Mouse (Mus musculus) heart, embryonic 16.5 days (tissue): Measurements from ENCODE around the gene Eif3m. TPM values are rescaled to one million over a fixed set of nuclear protein-coding genes. Genes with fewer than 3 reads are reported as not detected.

Source experiments
- ATAC-seq: fragments of 200-750 bp; cut with Nextera tagmentation; replicated peaks from 2 replicates; pipeline ENCODE4 v1.8.0; 2017; ENCODE audit warnings: moderate number of reproducible peaks; ENCODE audit not compliant: insufficient read depth, low FRiP score; ENCODE audit errors: extremely low read depth
- H3K27ac ChIP-seq: fragments of 300-500 bp; sonication (generic); 2 replicates; pipeline ENCODE4 v1.5.1; 2014; ENCODE audit warnings: mild to moderate bottlenecking, low read length, control low read depth, moderate library complexity
- H3K27me3 ChIP-seq: fragments of 300-500 bp; sonication (generic); 2 replicates; pipeline ENCODE4 v1.6.1; 2014; ENCODE audit warnings: low read length, mixed read lengths; ENCODE audit not compliant: control insufficient read depth, insufficient read depth
- H3K36me3 ChIP-seq: fragments of 300-500 bp; sonication (generic); 2 replicates; pipeline ENCODE4 v1.6.1; 2014; ENCODE audit not compliant: control insufficient read depth, insufficient read depth
- H3K4me1 ChIP-seq: fragments of 300-500 bp; sonication (generic); 2 replicates; pipeline ENCODE4 v1.6.1; 2014; ENCODE audit warnings: low read length, mixed read lengths; ENCODE audit not compliant: control insufficient read depth, insufficient read depth
- H3K4me2 ChIP-seq: fragments of 300-500 bp; sonication (generic); 2 replicates; pipeline ENCODE4 v1.6.1; 2014; ENCODE audit warnings: low read depth, mild to moderate bottlenecking, control low read depth, low read length
- H3K4me3 ChIP-seq: fragments of 300-500 bp; sonication (generic); 2 replicates; pipeline ENCODE4 v1.5.1; 2014; ENCODE audit warnings: mild to moderate bottlenecking, control low read depth, low read length
- H3K9ac ChIP-seq: fragments of 300-500 bp; sonication (generic); 2 replicates; pipeline ENCODE4 v1.6.1; 2014; ENCODE audit warnings: low read length, control low read depth
- H3K9me3 ChIP-seq: fragments of 300-500 bp; sonication (generic); replicated peaks from 2 replicates; pipeline ENCODE4 v1.6.1; 2016; ENCODE audit warnings: low read length; ENCODE audit not compliant: control insufficient read depth
- WGBS: fragments of 180-500 bp; shearing (Covaris S2); extraction: QIAGEN DNeasy Blood & Tissue Kit; methylation state at CpG from one replicate; pipeline ENCODE4 v1.1.7; 2014; 5-methylcytosine and 5-hydroxymethylcytosine counted together
- polyA plus RNA-seq: library from polyadenylated mRNA; unstranded; fragments of >200 nt; fragmentation: Nextera tagmentation; extraction: Ambion mirVana; gene quantifications from 2 replicates; pipeline ENCODE4 v1.2.1, GENCODE M21; 2015

Eif3m gene
- polyA plus RNA-seq, 1 experiment from 2014 or later: 214 TPM

GRCm38 (mm10) chr2:105021836-105022235 is 5.0 kb upstream of the Eif3m start:
- Histone ChIP-seq H3K4me1 (peaks cover 7% of the 10 kb centered on the region; the same call in 1 of the 2 replicates), H3K4me3 (no peak overlapping the region), H3K27me3 (no peaks in the 10 kb centered on the region), H3K9me3 (no peaks in the 10 kb centered on the region), H3K36me3 (no peaks in the 10 kb centered on the region), H3K27ac (no peak overlapping the region), H3K4me2 (no peak overlapping the region), H3K9ac (no peak overlapping the region)
- ATAC-seq: no peak
- WGBS: 84% methylated on average over 2 of the region's 2 CpGs

DNA sequence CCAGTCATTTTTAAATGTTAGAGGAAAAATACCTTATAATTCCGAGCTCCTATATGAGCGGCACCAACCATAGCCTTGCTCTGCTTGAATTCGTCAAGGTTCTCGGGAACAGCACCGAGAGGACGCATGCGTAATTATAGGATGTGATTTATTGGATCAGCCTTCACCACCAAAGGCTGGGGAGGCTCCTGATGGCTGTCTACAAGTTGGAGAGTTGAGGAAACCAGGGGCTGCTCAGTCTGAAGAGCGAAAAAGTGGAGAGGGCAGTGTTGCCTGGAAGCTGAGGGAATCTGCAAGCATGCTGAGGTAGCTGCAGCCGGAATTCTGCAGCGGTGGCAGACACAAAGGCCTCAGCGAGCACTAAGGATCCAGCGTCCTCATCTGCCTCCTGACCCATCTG is 4.4 kb upstream of the Eif3m start:
- Histone ChIP-seq H3K27me3 (no peaks in the 10 kb centered on the region), H3K9me3 (no peaks in the 10 kb centered on the region), H3K9ac (no peak overlapping the region), H3K4me1 (peaks cover 7% of the 10 kb centered on the region), H3K27ac (no peak overlapping the region), H3K4me2 (no peak overlapping the region), H3K36me3 (no peaks in the 10 kb centered on the region), H3K4me3 (no peak overlapping the region)
- no peak for ATAC-seq
- 79% methylated on average over 12 of the region's 12 CpGs for WGBS

DNA sequence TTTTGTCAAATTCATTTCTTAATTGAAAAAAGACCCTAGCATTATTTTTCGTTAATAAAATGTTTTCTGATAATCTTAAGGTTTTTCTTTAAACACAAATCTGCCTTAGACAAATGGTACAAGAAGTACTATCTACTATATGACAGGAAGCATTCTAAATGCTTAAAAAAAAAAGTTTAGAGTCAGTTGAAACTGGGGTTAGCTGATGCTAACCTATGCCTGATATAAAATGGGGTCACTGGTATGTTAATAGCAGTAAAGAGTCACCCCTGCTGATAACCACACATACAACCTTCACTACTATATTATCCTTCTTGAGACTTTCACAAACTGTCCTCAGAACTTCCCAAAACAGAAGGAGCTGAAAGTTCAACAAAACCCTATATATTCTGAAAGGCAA is 2.6 kb upstream of the Eif3m start:
- Histone ChIP-seq H3K9ac (no peak overlapping the region), H3K27me3 (no peaks in the 10 kb centered on the region), H3K4me2 (no peak overlapping the region), H3K36me3 (no peaks in the 10 kb centered on the region), H3K4me1 (peaks cover 13% of the 10 kb centered on the region), H3K4me3 (no peak overlapping the region), H3K27ac (no peak overlapping the region), H3K9me3 (no peaks in the 10 kb centered on the region)
- WGBS: 83% methylated on average over 1 of the region's 1 CpGs
- no peak for ATAC-seq

DNA sequence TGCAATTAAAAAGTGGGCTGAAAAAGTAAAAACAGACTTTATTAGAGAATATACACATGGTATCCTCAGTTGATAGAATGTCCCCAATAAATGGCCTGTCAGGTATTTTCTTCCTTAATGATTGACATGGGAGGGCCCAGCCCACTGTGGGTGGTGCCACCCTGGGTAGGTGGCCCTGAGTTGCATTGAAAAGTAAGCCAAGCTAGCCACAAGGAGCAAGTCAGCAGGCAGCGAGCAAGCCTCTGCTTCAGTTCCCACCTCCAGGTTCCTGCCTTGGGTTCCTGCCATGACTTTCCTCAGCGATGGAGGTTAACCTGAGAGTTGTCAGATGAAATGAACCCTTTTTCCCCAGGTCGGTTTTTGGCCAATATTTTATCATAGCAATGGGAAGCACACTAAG is 922 bp upstream of the Eif3m start:
- 84% methylated on average over 3 of the region's 3 CpGs for WGBS
- Histone ChIP-seq H3K4me3 (no peak overlapping the region), H3K27me3 (no peaks in the 10 kb centered on the region), H3K36me3 (peaks cover 4% of the 10 kb centered on the region), H3K9me3 (no peaks in the 10 kb centered on the region), H3K4me2 (no peak overlapping the region), H3K9ac (no peak overlapping the region; the same call in 1 of the 2 replicates), H3K4me1 (peaks cover 11% of the 10 kb centered on the region), H3K27ac (no peak overlapping the region)
- no peak for ATAC-seq

GRCm38 (mm10) chr2:105016192-105016966 is 501 bp downstream of the Eif3m start:
- Histone ChIP-seq H3K4me1 (peaks cover 11% of the 10 kb centered on the region), H3K27me3 (no peaks in the 10 kb centered on the region), H3K36me3 (peaks cover 12% of the 10 kb centered on the region), H3K27ac (peak overlapping the region; percentile 34), H3K4me3 (peak overlapping the region; percentile 86), H3K9ac (peak overlapping the region; percentile 85), H3K4me2 (peak overlapping the region; percentile 94), H3K9me3 (no peaks in the 10 kb centered on the region)
- under 1% methylated on average over 43 of the region's 43 CpGs for WGBS
- ATAC-seq: peak; percentile 76

- Histone ChIP-seq H3K9ac (no peak overlapping the region), H3K27ac (no peak overlapping the region), H3K9me3 (no peaks in the 10 kb centered on the region), H3K4me3 (no peak overlapping the region), H3K27me3 (no peaks in the 10 kb centered on the region), H3K4me2 (no peak overlapping the region), H3K36me3 (peaks cover 49% of the 10 kb centered on the region), H3K4me1 (no peaks in the 10 kb centered on the region)
- no peak for ATAC-seq
These were observed 9.6 kb downstream of the Eif3m start for GRCm38 (mm10) chr2:105007236-105007635.

DNA sequence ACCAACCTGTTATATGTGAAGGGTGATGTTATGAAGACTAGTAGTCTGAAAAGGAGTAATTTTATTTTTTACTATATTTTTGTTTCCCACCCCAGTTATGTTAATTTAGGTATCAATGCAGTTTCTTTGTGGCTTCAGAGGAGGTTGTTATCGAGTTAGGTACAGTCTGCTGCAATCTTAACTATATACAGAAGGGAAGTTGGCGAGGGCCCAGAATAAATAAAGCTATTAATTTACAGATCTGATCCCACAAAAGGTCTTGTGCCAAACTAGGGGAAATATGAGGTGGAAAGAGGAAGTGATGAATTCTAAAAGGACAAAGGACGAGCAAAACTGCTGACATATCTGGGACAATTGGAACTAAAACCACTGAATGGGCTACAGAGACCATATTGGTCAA is 20.7 kb downstream of the Eif3m start:
- 60% methylated on average over 3 of the region's 3 CpGs for WGBS
- H3K4me1 ChIP-seq: 0 out of 2 replicates have a peak, but pooled peaks cover 2% of the 10 kb centered on the region
- no peaks in the 10 kb centered on the region for H3K9me3 ChIP-seq
- ATAC-seq: no peak
- H3K9ac ChIP-seq: no peak overlapping the region
- no peak overlapping the region for H3K4me3 ChIP-seq
- H3K36me3 ChIP-seq: peaks cover 8% of the 10 kb centered on the region; the same call in 1 of the 2 replicates
- H3K27me3 ChIP-seq: no peaks in the 10 kb centered on the region
- H3K4me2 ChIP-seq: no peak overlapping the region
- no peak overlapping the region for H3K27ac ChIP-seq

DNA sequence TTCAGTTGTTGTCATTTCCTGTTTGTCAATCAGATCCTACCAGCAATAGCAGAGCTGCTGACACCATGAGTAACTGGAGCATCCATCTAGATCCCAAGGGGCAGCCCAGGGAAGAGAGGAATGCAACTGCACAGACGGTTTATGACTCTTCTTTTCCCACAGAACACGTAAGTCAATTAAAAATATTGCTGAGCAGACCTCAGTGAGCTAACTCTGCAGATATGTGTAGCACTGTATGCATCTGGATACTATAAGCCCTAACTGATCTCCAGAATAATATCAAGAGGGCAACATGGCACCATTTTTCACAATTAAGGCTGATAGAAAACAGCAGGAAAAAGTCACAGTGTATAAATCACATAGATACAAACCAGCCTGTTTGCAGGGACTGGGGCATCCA is 22.4 kb downstream of the Eif3m start:
- H3K4me2 ChIP-seq: no peak overlapping the region
- H3K9ac ChIP-seq: no peak overlapping the region
- 62% methylated on average over 2 of the region's 2 CpGs for WGBS
- no peaks in the 10 kb centered on the region for H3K27me3 ChIP-seq
- H3K4me1 ChIP-seq: 0 out of 2 replicates have a peak, but pooled peaks cover 2% of the 10 kb centered on the region
- H3K27ac ChIP-seq: no peak overlapping the region
- H3K4me3 ChIP-seq: no peak overlapping the region
- no peaks in the 10 kb centered on the region for H3K9me3 ChIP-seq
- no peak for ATAC-seq
- peaks cover 8% of the 10 kb centered on the region; the same call in 1 of the 2 replicates for H3K36me3 ChIP-seq

- Histone ChIP-seq H3K9ac (no peak overlapping the region), H3K36me3 (no peaks in the 10 kb centered on the region), H3K27ac (no peak overlapping the region), H3K4me2 (no peak overlapping the region), H3K27me3 (no peaks in the 10 kb centered on the region), H3K4me1 (0 out of 2 replicates have a peak, but pooled peaks cover 2% of the 10 kb centered on the region), H3K9me3 (no peaks in the 10 kb centered on the region), H3K4me3 (no peak overlapping the region)
- 79% methylated on average over 1 of the region's 1 CpGs for WGBS
- no peak for ATAC-seq
These were observed 27.9 kb downstream of the Eif3m start for GRCm38 (mm10) chr2:104988974-104989373.
